Mouse (Mus musculus) C2C12 (cell line): ENCODE data around the gene Nol12. TPM values are rescaled to one million over a fixed set of nuclear protein-coding genes. Genes with fewer than 3 reads are reported as not detected.

ENCODE experiments used
- H3K27me3 ChIP-seq: one replicate; pipeline ENCODE4 v1.6.1; 2011; ENCODE audit not compliant: control insufficient read depth, insufficient read depth, insufficient read length
- H3K36me3 ChIP-seq: one replicate; pipeline ENCODE4 v1.6.1; 2011; ENCODE audit not compliant: control insufficient read depth, insufficient read depth
- H3K4me3 ChIP-seq: one replicate; pipeline ENCODE4 v1.5.1; 2011; ENCODE audit warnings: mild to moderate bottlenecking, control low read depth; ENCODE audit not compliant: poor library complexity, insufficient read depth, severe bottlenecking
- H3K79me2 ChIP-seq: one replicate; pipeline ENCODE4 v1.6.1; 2011; ENCODE audit not compliant: control insufficient read depth, insufficient read depth
- H3K79me3 ChIP-seq: one replicate; pipeline ENCODE4 v1.6.1; 2011; ENCODE audit warnings: low read depth, control low read depth
- H3ac ChIP-seq: one replicate; pipeline ENCODE3; 2011; ENCODE audit warnings: low read depth; ENCODE audit not compliant: control insufficient read depth, insufficient read length
- CEBPB ChIP-seq: IDR thresholded peaks from one replicate; pipeline ENCODE4 v1.6.1; 2011; ENCODE audit warnings: low read depth, mild to moderate bottlenecking, control low read depth, moderate library complexity
- CTCF ChIP-seq: IDR thresholded peaks from one replicate; pipeline ENCODE4 v1.5.1; 2011; ENCODE audit not compliant: control insufficient read depth, insufficient read depth, insufficient read length
- FOSL1 ChIP-seq: IDR thresholded peaks from one replicate; pipeline ENCODE4 v1.8.0; 2011; ENCODE audit warnings: mild to moderate bottlenecking, low read length; ENCODE audit not compliant: poor library complexity, insufficient read depth, severe bottlenecking
- MAX ChIP-seq: IDR thresholded peaks from one replicate; pipeline ENCODE4 v1.6.1; 2011; ENCODE audit warnings: mild to moderate bottlenecking, control low read depth
- MYOD1 ChIP-seq: IDR thresholded peaks from one replicate; pipeline ENCODE4 v1.6.1; 2011; ENCODE audit warnings: low read depth; ENCODE audit not compliant: control insufficient read depth, insufficient read length
- MYOG ChIP-seq: IDR thresholded peaks from one replicate; pipeline ENCODE4 v1.6.1; 2011; ENCODE audit not compliant: control insufficient read depth, insufficient read length; ENCODE audit errors: extremely low read depth
- USF1 ChIP-seq: IDR thresholded peaks from one replicate; pipeline ENCODE4 v1.6.1; 2011; ENCODE audit warnings: low read depth, mild to moderate bottlenecking, control low read depth, moderate library complexity
- long read RNA-seq, 2 experiments: library from polyadenylated mRNA; unstranded; transcript quantifications; one replicate each; pipeline ENCODE4 v2.0.0; 2019 to 2020
- polyA plus RNA-seq: library from polyadenylated mRNA; unstranded; fragments of >200 nt; fragmentation: generic; extraction: Trizol; gene quantifications from one replicate; pipeline ENCODE4 v1.2.1, GENCODE M21; 2012; ENCODE audit warnings: missing spikeins

The Nol12 gene
- polyA plus RNA-seq, result 108 TPM
- long read RNA-seq, experiment 1, transcript Nol12-203 (6 exons, 3,721 nt), result major isoform, 59 of 79 reads
- long read RNA-seq, experiment 1, partial matches to known transcripts, result 8 of 79 reads
- long read RNA-seq, experiment 1, other reads (novel, unspliced or antisense), result 11 of 79 reads
- long read RNA-seq, experiment 2, transcript Nol12-203 (6 exons, 3,721 nt), result major isoform, 24 of 37 reads
- long read RNA-seq, experiment 2, partial matches to known transcripts, result 2 of 37 reads
- long read RNA-seq, experiment 2, other reads (novel, unspliced or antisense), result 10 of 37 reads

DNA sequence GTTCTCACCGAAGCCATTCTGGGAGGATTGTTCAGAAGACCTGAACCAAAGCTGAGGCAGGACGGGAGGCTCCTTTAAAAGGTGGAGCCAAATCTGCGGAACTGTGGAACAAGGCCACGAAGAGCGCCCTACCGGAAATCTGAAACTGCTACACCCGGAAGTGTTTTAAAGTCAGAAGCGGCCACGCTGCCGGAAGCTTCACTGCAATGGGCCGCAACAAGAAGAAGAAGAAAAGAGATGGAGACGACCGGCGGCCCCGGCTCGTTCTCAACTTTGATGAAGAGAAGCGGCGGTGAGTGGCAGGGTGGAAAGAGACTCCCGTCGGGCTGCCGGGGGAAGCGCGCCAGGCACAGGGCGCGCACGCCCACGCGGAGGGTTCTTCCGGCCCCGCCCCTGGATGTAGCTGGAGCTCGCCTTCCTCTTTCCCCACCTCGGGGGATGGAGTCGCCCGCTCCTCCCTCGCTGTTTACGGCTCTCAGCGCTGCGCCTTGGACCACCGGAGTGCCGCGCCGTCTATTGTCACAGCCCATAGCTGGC is at the start of gene Nol12:
Gene Nol12 (plus strand): TSS at position 150 of the 537 bp plus-strand sequence.
- H3K79me2 ChIP-seq, result peaks cover 28% of the 10 kb centered on the region
- no peaks in the 10 kb centered on the region for H3K27me3 ChIP-seq
- H3K36me3 ChIP-seq, result peaks cover 45% of the 10 kb centered on the region
- H3K4me3 ChIP-seq, result peak within 1 kb of the TSS; percentile 92
- H3K79me3 ChIP-seq, result peaks cover 15% of the 10 kb centered on the region
- TF ChIP-seq MAX, result peak; percentile 92
- TF ChIP-seq MYOG, result no peak
- TF ChIP-seq FOSL1, result no peak
- TF ChIP-seq CTCF, result no peak
- TF ChIP-seq USF1, result peak; percentile 29
- TF ChIP-seq MYOD1, result no peak
- no peak for TF ChIP-seq CEBPB
- peak within 1 kb of the TSS; percentile 92 for H3ac ChIP-seq

DNA sequence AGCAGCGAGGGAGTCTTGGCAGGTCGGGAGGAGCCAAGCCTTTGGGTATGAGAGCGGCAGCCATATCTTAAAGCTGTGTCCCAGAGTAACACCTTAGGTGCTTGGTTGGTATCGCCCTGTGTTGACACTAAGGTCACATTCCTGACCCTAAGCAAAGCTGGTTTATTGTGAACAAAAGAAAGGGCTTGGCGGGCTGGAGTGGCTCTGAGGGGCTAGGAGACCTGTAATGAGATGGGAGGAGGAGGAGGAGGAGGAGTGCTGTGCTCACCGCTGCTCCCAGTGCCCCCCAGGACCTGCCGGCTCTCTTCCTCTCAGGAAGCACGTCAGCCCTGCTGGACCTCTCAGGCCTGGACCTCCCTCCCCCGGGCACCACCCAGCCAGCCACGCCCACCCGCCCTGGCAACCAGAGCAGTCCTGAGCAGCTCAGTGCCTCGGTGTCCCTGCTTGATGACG is 45.3 kb upstream of the Nol12 start:
- Histone ChIP-seq H3K4me3 (no peak overlapping the region), H3K27me3 (no peaks in the 10 kb centered on the region), H3K79me3 (no peaks in the 10 kb centered on the region), H3K36me3 (peaks cover 72% of the 10 kb centered on the region), H3K79me2 (no peaks in the 10 kb centered on the region), H3ac (no peak overlapping the region)
- TF ChIP-seq USF1 (no peak), CEBPB (no peak), MAX (no peak), MYOD1 (no peak), MYOG (no peak), CTCF (no peak), FOSL1 (no peak)

DNA sequence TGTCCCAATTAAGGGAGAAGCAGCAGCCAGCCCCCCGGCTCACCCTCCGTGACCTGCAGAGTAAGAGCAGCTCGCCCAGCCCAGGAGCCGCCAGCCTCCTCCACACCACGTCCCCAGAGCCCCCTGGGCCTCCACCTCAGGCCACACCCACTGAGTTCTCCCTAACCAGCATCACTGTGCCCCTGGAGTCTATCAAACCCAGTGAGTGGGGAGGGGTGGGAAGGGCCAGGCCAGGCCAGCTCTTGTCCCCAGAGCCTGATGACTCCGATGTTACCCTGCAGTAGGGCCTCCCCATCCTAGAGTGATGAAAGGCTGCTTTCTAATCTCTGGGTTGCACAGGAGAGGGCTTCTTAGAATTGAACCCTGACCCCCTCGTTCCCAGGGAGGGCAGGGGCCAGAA is 42.3 kb upstream of the Nol12 start:
- TF ChIP-seq FOSL1, result no peak
- TF ChIP-seq CEBPB, result no peak
- TF ChIP-seq CTCF, result no peak
- TF ChIP-seq MYOG, result no peak
- no peak for TF ChIP-seq MAX
- TF ChIP-seq USF1, result no peak
- TF ChIP-seq MYOD1, result no peak
- H3K36me3 ChIP-seq, result peaks cover 53% of the 10 kb centered on the region
- H3K79me2 ChIP-seq, result no peaks in the 10 kb centered on the region
- H3K79me3 ChIP-seq, result no peaks in the 10 kb centered on the region
- no peaks in the 10 kb centered on the region for H3K27me3 ChIP-seq
- no peak overlapping the region for H3ac ChIP-seq
- no peak overlapping the region for H3K4me3 ChIP-seq

DNA sequence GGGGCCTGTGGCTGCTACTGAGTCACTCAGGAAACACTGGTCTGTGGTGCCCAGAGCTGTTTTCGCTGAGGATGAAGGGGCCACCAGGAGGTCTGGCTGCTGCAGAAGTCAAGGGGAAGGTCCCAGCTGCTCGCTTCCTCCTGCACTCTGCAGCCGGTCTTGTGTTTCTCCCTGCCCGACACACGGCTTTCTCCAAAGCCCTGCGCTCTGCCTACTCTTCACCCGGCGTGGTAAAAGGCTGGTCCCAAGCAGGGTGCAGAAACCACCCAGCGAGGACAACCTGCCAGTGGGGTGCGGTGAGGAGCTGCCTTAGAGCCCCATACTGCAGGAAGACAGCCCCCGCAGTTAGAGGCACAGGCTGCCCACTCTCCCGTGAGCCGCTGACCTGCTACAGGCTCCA is 40.0 kb upstream of the Nol12 start:
- Histone ChIP-seq H3K79me2 (no peaks in the 10 kb centered on the region), H3K27me3 (no peaks in the 10 kb centered on the region), H3K4me3 (no peak overlapping the region), H3K36me3 (peaks cover 30% of the 10 kb centered on the region), H3ac (no peak overlapping the region), H3K79me3 (no peaks in the 10 kb centered on the region)
- no peak for TF ChIP-seq FOSL1
- TF ChIP-seq MYOG, result no peak
- no peak for TF ChIP-seq CTCF
- TF ChIP-seq CEBPB, result no peak
- TF ChIP-seq MYOD1, result no peak
- no peak for TF ChIP-seq MAX
- no peak for TF ChIP-seq USF1

DNA sequence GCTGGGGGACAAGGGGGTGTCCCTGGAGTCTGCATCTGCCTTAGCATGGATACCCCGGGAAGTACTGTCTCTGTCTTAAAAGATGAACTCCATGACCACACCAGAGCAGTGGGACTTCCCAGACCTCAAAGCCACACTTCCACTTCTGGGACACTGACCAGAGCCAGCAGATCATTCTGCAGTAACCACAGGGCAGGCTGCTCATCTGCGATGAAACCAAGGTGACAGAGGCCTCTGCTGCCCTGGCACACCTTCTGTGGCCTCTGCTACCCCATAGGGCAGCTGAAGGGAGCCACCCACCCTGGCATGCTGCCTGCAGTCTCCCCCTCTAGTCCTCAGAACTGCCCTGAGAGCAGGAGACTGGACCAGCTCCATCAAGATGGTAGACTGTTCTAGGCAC is 39.0 kb upstream of the Nol12 start:
- Histone ChIP-seq H3K4me3 (no peak overlapping the region), H3K79me3 (no peaks in the 10 kb centered on the region), H3ac (no peak overlapping the region), H3K79me2 (no peaks in the 10 kb centered on the region), H3K36me3 (peaks cover 20% of the 10 kb centered on the region), H3K27me3 (no peaks in the 10 kb centered on the region)
- TF ChIP-seq CEBPB (no peak), MYOD1 (no peak), MYOG (no peak), MAX (no peak), USF1 (no peak), CTCF (no peak), FOSL1 (no peak)
